Mouse (Mus musculus): Measurements from ENCODE around the gene 1600015I10Rik. TPM values are rescaled to one million over a fixed set of nuclear protein-coding genes. Genes with fewer than 3 reads are reported as not detected.
"Not testable (repeated sequence)": the region's sequence is repeated elsewhere in the genome, so short reads cannot be mapped to it uniquely, and the experiment has no call there.

The 1600015I10Rik gene
- polyA plus RNA-seq (2012; rRNA removed) = not detected in 2 replicates

DNA sequence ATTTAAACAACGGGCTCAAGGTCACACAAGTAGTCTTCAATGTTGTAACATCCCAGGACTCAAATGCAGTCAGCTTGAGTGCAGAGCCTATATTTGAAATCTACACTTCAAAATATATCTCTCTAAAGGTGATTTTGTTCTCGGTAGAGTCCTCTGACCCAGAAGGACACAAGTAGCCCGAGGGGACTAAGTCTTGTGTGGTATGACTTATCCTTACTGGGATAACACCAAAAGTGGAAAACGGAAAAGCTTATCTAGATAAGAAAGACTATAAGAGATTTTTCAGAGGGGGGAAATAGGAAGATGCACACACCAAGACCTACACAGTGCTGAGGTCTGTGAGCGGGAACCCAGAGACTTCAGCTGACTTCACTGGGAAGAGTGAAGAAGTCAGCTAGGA lies at the start of gene 1600015I10Rik:
Gene 1600015I10Rik, plus strand, starts transcription at position 301 of the 400 bp plus-strand sequence.
- TF ChIP-seq CTCF (IDR thresholded peaks at IDR 0.05; ENCODE audit: insufficient read depth, low read length) = no peak
- no peak for TF ChIP-seq POLR2A (IDR thresholded peaks at IDR 0.05; ENCODE audit: borderline replicate concordance, extremely low read depth, low read depth, low read length)
- DNase-seq = no peak
- WGBS = 87% methylated on average over 5 of the region's 5 CpGs

DNA sequence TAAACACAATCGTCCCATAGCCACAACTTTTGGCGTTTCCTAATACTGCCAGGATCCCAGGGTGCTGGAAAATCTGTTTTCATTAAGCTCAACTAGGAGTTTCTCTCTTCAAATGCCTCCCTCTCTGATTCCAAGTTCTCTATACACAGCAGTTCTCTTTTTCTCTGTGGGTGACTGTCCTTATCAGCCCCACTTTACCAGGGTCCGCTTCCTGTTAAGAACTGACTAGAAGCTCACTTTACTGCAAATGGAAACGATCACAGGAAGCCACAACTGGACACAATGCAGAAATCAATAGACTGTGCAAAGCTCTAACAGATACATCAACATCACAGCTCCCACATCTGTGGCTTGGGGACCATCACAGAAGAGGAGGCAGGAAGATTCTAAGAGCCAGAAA lies 35.5 kb upstream of the 1600015I10Rik start:
- no peak for DNase-seq
- no peak overlapping the region for H3K4me3 ChIP-seq (replicated peaks; ENCODE audit: extremely low read depth, low read depth, low read length)
- no peaks in the 10 kb centered on the region for H3K4me1 ChIP-seq (ENCODE audit: control insufficient read depth, insufficient read depth, low read length)
- TF ChIP-seq CTCF (IDR thresholded peaks at IDR 0.05; ENCODE audit: insufficient read depth, low read length) (no peak), POLR2A (IDR thresholded peaks at IDR 0.05; ENCODE audit: borderline replicate concordance, extremely low read depth, low read depth, low read length) (no peak)
- WGBS = 39% methylated on average over 4 of the region's 4 CpGs

More for the DNA sequence above, at the start of gene 1600015I10Rik:
- H3K4me3 ChIP-seq (replicated peaks; ENCODE audit: extremely low read depth, low read depth, low read length) = no peak within 1 kb of the TSS
- no peaks in the 10 kb centered on the region for H3K4me1 ChIP-seq (ENCODE audit: control insufficient read depth, insufficient read depth, low read length)

DNA sequence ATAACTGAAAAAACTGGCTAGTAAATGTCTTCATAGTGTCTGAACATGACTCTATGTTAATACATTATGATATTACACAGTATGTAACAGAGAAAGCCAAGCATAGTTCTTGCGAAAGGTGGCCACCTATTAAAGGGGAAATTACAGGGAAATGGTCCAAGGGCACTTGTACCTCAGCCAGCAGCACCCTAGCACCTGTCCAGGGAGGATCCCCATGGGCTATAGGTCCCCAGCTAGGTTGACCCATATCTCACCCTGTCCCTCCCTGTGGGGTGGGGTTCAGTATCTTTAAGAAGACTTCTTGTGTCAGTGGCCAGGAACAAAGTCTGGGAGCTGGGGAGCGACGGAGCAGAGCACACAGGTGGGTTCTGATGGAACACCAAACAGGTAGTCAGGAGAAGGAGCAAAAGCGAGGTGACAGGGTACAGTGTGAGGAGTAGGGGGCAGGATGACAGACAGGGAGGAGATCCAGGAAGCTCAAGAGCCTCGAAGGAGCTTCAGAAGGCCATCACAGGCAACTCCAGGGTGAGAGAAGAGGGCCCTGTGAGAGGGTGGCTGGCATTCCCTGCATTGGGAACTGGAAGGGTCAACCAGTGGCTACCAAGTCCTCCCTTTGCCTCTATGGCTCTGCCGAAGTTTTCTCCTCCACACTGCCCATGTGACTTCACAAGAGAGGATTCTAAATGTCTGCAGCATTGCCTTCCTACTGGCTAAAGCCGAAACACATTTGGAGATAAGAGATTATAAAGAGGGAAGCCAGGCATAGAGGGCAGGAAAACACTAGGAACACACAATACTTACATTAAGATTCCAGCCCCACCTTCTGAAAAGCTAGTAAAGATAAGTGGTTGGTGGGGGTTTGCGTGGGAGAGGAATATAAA lies 34.5 kb upstream of the 1600015I10Rik start:
- 76% methylated on average over 8 of the region's 8 CpGs for WGBS
- H3K4me3 ChIP-seq (replicated peaks; ENCODE audit: extremely low read depth, low read depth, low read length) = no peak overlapping the region
- no peaks in the 10 kb centered on the region for H3K4me1 ChIP-seq (ENCODE audit: control insufficient read depth, insufficient read depth, low read length)
- DNase-seq = no peak
- TF ChIP-seq POLR2A (IDR thresholded peaks at IDR 0.05; ENCODE audit: borderline replicate concordance, extremely low read depth, low read depth, low read length) (no peak), CTCF (IDR thresholded peaks at IDR 0.05; ENCODE audit: insufficient read depth, low read length) (no peak)

DNA sequence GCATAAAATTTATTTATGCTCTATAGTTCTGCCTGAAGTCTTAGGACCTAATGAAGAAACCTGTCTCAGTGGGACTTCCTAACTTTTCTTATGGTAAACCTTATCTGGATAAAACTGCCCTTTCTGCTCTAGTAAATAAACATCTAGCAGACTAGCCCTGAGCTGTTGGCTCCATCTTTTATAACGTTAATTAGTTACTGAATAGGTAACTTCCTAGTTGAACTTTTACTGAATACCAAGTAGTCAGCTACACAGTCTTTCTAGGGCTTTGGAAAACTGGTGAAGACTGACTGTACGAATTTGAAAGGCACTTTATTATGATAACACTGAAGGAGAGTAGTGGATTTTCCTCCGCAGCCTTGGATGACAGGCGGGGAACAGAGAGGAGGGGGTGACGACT lies 33.8 kb upstream of the 1600015I10Rik start:
- WGBS = 89% methylated on average over 5 of the region's 5 CpGs
- no peak for TF ChIP-seq POLR2A (IDR thresholded peaks at IDR 0.05; ENCODE audit: borderline replicate concordance, extremely low read depth, low read depth, low read length)
- TF ChIP-seq CTCF (IDR thresholded peaks at IDR 0.05; ENCODE audit: insufficient read depth, low read length) = no peak
- DNase-seq = no peak
- Histone ChIP-seq H3K4me3 (replicated peaks; ENCODE audit: extremely low read depth, low read depth, low read length) (no peak overlapping the region), H3K4me1 (ENCODE audit: control insufficient read depth, insufficient read depth, low read length) (no peaks in the 10 kb centered on the region)

DNA sequence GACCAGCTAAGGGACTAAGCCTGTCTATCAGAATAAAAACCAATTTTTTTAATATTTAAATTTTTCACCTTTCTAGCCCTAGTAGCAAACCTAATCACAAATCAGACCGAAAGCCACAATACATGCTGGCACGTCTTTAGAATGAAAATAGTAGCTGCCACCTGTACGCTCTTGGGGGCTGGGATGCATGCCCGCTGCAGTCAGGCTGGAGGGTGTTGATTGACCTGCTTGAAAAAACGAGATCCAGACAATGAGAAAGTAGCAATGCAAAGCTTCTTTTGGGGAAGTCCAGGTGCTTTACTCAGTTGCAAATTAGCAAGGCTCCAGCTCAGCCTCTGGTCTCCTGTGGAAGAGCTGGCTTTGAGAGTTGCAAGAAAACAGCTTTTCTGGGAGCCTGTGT lies 32.7 kb upstream of the 1600015I10Rik start:
- WGBS = 80% methylated on average over 5 of the region's 5 CpGs
- Histone ChIP-seq H3K4me3 (replicated peaks; ENCODE audit: extremely low read depth, low read depth, low read length) (no peak overlapping the region), H3K4me1 (ENCODE audit: control insufficient read depth, insufficient read depth, low read length) (no peaks in the 10 kb centered on the region)
- TF ChIP-seq CTCF (IDR thresholded peaks at IDR 0.05; ENCODE audit: insufficient read depth, low read length) = no peak
- no peak for TF ChIP-seq POLR2A (IDR thresholded peaks at IDR 0.05; ENCODE audit: borderline replicate concordance, extremely low read depth, low read depth, low read length)
- no peak for DNase-seq

DNA sequence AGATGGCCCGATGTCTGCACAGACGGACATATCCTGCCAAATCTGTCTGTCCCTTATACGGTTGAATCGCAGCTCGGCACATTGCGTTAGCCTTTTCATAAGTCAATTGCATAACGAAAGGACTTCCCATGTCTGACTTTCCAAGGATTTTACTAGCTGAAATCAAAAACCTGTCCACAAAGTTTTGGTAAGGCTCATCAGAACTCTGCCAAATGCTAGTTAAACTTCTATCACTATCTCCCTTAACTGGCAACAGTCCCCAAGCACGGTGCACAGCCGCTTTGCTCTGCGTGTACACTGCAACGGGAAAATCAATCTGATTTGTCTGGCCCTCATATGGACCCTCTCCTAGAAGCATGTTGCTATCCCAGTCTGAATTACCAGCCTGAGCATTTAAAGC lies 28.4 kb upstream of the 1600015I10Rik start:
- not testable (repeated sequence) for H3K4me1 ChIP-seq (ENCODE audit: control insufficient read depth, insufficient read depth, low read length); H3K4me3 ChIP-seq (replicated peaks; ENCODE audit: extremely low read depth, low read depth, low read length); DNase-seq
- 79% methylated on average over 11 of the region's 11 CpGs for WGBS

DNA sequence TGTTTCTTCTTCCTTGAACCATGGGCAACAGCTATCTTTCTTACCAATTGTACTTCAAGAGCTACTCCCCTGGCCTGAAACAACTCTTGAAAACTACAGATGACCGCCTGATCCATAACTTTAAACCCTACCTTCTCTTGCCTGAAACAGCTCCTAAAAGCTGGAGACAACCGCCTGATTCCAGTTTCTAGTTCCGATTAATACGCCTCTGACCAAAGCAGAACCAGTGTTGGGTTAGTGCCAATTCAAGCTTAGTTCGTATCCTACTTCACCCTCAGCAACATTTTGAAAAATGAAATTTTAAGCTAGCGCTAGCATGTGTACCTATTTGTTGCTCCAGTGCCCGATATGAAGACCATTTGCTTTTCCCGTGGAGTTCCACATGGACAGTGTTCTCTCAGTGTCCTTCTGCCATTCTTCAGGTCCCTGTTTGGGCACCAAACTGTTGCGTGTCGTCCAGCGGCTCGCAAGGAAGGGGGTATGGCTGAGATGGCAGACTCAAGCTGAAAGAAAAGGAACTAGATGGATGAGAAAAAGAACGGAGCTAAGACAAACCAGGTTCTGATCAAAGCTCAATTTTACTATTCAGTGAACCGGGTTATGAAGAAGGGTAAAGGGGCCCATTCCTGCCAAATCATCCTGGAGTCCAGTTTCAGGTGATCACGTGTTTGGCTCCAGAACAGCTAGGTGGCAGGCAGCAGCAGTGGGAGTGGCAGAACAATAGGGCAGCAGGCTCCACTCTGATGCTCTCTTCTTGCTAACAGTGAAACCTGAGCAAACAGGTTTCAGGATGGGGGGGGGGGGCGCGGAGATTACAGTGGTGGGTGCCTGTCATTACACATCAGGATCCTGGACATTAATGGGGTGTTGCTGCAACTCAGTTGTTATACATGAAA lies 26.9 kb upstream of the 1600015I10Rik start:
- 88% methylated on average over 17 of the region's 17 CpGs for WGBS

DNA sequence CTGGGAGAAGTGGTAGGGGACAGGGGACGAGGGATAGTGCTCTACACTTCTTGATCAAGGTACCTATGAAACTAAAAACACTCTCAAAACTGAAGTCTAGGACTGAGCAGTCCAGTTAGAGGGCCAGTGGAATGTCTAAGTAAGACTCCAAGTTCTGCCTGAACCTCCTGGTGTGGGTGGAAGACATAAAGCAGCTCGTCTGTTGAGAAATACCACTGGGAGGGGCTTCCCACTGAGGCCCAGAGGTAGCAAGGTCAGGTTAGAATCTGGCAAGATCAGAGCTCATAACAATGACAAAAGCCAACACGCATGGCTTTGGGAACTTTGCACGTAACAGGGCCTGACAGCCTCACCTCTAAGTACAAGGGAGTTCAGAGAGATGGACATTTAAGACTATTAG lies 26.3 kb upstream of the 1600015I10Rik start:
- no peak for DNase-seq
- Histone ChIP-seq H3K4me1 (ENCODE audit: control insufficient read depth, insufficient read depth, low read length) (no peaks in the 10 kb centered on the region; the same call in 1 of the 2 replicates), H3K4me3 (replicated peaks; ENCODE audit: extremely low read depth, low read depth, low read length) (no peak overlapping the region)
- TF ChIP-seq CTCF (IDR thresholded peaks at IDR 0.05; ENCODE audit: insufficient read depth, low read length) (no peak), POLR2A (IDR thresholded peaks at IDR 0.05; ENCODE audit: borderline replicate concordance, extremely low read depth, low read depth, low read length) (no peak)
- 70% methylated on average over 4 of the region's 4 CpGs for WGBS

More for the DNA sequence above, 26.9 kb upstream of the 1600015I10Rik start:
- Histone ChIP-seq H3K4me1 (ENCODE audit: control insufficient read depth, insufficient read depth, low read length) (no peaks in the 10 kb centered on the region; the same call in 1 of the 2 replicates), H3K4me3 (replicated peaks; ENCODE audit: extremely low read depth, low read depth, low read length) (no peak overlapping the region)
- DNase-seq = no peak
- TF ChIP-seq POLR2A (IDR thresholded peaks at IDR 0.05; ENCODE audit: borderline replicate concordance, extremely low read depth, low read depth, low read length) (no peak), CTCF (IDR thresholded peaks at IDR 0.05; ENCODE audit: insufficient read depth, low read length) (no peak)

DNA sequence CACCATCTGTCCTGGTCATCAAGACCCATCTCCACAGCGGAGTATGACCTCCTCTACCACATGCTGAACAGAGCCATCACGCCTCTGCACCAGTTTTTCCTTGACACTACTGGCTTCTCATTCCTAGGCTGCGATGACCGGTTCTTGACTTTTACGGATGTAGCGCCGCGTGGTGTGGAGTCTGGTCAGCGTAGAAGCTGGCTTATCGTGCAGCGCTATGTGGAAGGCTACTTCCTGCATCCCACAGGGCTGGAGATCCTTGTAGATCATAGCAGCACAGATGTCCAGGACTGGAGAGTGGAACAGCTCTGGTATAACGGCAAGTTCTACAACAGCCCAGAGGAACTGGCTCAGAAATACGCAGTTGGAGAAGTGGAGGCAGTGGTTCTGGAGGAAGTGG lies 24.1 kb upstream of the 1600015I10Rik start:
- Histone ChIP-seq H3K4me1 (ENCODE audit: control insufficient read depth, insufficient read depth, low read length) (no peaks in the 10 kb centered on the region; the same call in 1 of the 2 replicates), H3K4me3 (replicated peaks; ENCODE audit: extremely low read depth, low read depth, low read length) (no peak overlapping the region)
- DNase-seq = no peak
- TF ChIP-seq POLR2A (IDR thresholded peaks at IDR 0.05; ENCODE audit: borderline replicate concordance, extremely low read depth, low read depth, low read length) (no peak), CTCF (IDR thresholded peaks at IDR 0.05; ENCODE audit: insufficient read depth, low read length) (no peak)
- WGBS = 89% methylated on average over 13 of the region's 13 CpGs
